Mouse (Mus musculus) G1E (cell line): ENCODE measurements around the gene Ifitm10. TPM values are rescaled to one million over a fixed set of nuclear protein-coding genes. Genes with fewer than 3 reads are reported as not detected.
"Not testable (repeated sequence)": the region's sequence is repeated elsewhere in the genome, so short reads cannot be mapped to it uniquely, and the experiment has no call there.

Source experiments
- ATAC-seq: 2 replicates; pipeline ENCODE4 v1.8.0; 2016; ENCODE audit warnings: mild to moderate bottlenecking; ENCODE audit not compliant: insufficient number of reproducible peaks, poor library complexity, low FRiP score, severe bottlenecking; ENCODE audit errors: extremely low read depth
- DNase-seq: peaks from one replicate; pipeline ENCODE4 v3.0.0; 2012; ENCODE audit warnings: low spot score
- H3K27me3 ChIP-seq: 2 replicates; pipeline ENCODE4 v1.6.1; 2012; ENCODE audit warnings: mild to moderate bottlenecking, low read length, inconsistent platforms; ENCODE audit not compliant: insufficient read depth
- H3K36me3 ChIP-seq: replicated peaks from 2 replicates; pipeline ENCODE3; 2012; ENCODE audit warnings: mild to moderate bottlenecking, inconsistent platforms
- H3K4me1 ChIP-seq: 2 replicates; pipeline ENCODE4 v1.6.1; 2012; ENCODE audit warnings: low read depth, low read length, inconsistent platforms, mixed read lengths; ENCODE audit not compliant: insufficient read depth
- H3K4me3 ChIP-seq: 2 replicates; pipeline ENCODE4 v1.5.1; 2012; ENCODE audit warnings: low read depth, mild to moderate bottlenecking, inconsistent platforms, low read length, moderate library complexity, mixed read lengths
- H3K9me3 ChIP-seq: replicated peaks from 2 replicates; pipeline ENCODE4 v1.6.1; 2012; ENCODE audit warnings: inconsistent platforms
- CTCF ChIP-seq: IDR thresholded peaks from 2 replicates; pipeline ENCODE4 v1.5.1; 2012; ENCODE audit warnings: low read depth, low read length, inconsistent platforms, mixed read lengths
- GATA1 ChIP-seq: IDR thresholded peaks from 2 replicates; pipeline ENCODE4 v1.6.1; 2012; ENCODE audit warnings: borderline replicate concordance, low read length, inconsistent platforms, mixed read lengths
- GATA2 ChIP-seq: IDR thresholded peaks from 2 replicates; pipeline ENCODE4 v1.6.1; 2012; ENCODE audit warnings: low read depth, low read length, inconsistent platforms, borderline replicate concordance
- POLR2AphosphoS5 ChIP-seq: IDR thresholded peaks from 2 replicates; pipeline ENCODE4 v1.6.1; 2012; ENCODE audit warnings: low read depth, low read length, inconsistent platforms; ENCODE audit not compliant: insufficient replicate concordance
- TAL1 ChIP-seq: conservative IDR thresholded peaks from 2 replicates; pipeline ENCODE4 v1.6.1; 2012; ENCODE audit warnings: low read depth, low read length, inconsistent platforms, mixed read lengths
- polyA plus RNA-seq: library from polyadenylated mRNA; stranded (reverse); fragments of >175 nt; gene quantifications from 2 replicates; pipeline ENCODE4 v1.2.3, GENCODE M21; 2012
- total RNA-seq, 2 experiments: library from RNA; stranded (forward) in 1 of 2; stranded (reverse) in 1 of 2; fragments of 200-1000 nt in 1 of 2; fragments of >200 nt in 1 of 2; fragmentation: Nextera tagmentation in 1 of 2; gene quantifications; 2 replicates each; pipeline ENCODE4 v1.2.3; 2014 to 2017

Ifitm10 gene
- total and polyA plus RNA-seq, 3 experiments = 0.33 to 0.93 TPM; not detected in 1

DNA sequence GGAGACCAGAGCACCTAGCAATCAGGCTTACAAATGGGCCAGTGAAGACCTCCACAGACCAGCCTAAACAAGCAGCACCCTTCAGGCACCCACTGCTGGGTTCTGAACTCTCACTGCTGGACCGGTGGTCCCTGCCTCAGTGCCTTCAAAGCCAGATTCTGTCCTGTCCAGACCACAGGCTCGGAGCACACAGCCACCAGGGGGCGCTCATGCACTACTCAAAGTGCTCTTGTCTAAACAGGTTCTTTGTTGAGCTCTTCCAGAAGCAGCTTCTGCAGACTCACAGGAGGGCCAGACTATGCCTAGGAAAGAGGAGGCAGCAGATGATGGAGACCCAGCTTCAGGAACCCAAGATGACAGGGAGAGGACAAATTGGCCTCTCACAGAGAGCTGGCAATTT is 39.3 kb downstream of the Ifitm10 start:
- TF ChIP-seq GATA2 = no peak
- no peak for TF ChIP-seq TAL1
- no peak for TF ChIP-seq GATA1
- peak; percentile 69 for TF ChIP-seq CTCF
- Histone ChIP-seq H3K36me3 (no peaks in the 10 kb centered on the region), H3K27me3 (peaks cover 33% of the 10 kb centered on the region), H3K9me3 (no peaks in the 10 kb centered on the region), H3K4me3 (no peak overlapping the region), H3K4me1 (peaks cover 28% of the 10 kb centered on the region)
- DNase-seq = peak; percentile 60
- peak; percentile 28; the same call in 1 of the 2 replicates for ATAC-seq

DNA sequence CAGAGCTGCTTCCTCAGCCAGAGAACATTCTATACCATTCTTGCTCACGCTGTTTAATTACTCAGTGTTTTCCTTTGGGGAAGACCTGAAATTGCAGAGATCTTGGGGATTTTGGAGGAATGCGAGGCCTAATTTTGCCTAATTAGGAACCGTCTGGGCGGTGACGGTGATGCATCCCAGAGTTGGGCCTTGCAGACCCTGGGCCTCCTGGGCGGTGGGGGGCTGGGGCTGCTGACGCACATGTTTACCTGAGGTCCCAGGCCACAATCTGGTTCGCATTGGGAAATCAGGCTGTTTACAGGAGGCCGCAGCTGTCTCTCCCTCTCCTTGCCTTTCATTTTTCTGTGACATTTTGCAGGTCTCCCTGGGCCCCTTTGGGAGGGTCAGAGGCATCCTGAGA is 40.8 kb downstream of the Ifitm10 start:
- H3K27me3 ChIP-seq = peaks cover 46% of the 10 kb centered on the region
- H3K4me1 ChIP-seq = peaks cover 31% of the 10 kb centered on the region
- not testable (repeated sequence) for DNase-seq, ATAC-seq, H3K9me3 ChIP-seq, H3K36me3 ChIP-seq, H3K4me3 ChIP-seq

DNA sequence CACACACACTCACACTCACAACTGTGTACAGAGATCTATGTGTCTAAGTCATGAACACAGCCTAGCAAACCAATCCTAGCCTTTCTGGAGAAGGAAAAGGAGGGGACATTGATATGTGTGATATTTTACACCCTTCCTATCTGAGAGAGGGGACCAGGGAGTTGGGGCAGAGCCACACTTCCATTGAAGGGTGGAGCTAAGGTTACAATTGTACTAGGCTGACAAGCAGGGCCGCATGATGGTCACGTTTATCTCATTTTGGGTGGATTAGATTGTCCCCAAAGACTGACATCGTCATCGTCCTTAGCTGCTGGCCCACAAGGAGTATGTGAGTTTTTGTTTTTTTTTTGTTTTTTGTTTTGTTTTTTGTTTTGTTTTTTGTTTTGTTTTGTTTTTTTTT is 42.3 kb downstream of the Ifitm10 start:
- ATAC-seq (no peak), DNase-seq (no peak)
- H3K27me3 ChIP-seq = peaks cover 55% of the 10 kb centered on the region
- H3K9me3 ChIP-seq = no peaks in the 10 kb centered on the region
- TF ChIP-seq GATA1 = no peak
- TF ChIP-seq TAL1 = no peak
- H3K4me3 ChIP-seq = no peak overlapping the region
- H3K36me3 ChIP-seq = no peaks in the 10 kb centered on the region
- peaks cover 31% of the 10 kb centered on the region for H3K4me1 ChIP-seq

DNA sequence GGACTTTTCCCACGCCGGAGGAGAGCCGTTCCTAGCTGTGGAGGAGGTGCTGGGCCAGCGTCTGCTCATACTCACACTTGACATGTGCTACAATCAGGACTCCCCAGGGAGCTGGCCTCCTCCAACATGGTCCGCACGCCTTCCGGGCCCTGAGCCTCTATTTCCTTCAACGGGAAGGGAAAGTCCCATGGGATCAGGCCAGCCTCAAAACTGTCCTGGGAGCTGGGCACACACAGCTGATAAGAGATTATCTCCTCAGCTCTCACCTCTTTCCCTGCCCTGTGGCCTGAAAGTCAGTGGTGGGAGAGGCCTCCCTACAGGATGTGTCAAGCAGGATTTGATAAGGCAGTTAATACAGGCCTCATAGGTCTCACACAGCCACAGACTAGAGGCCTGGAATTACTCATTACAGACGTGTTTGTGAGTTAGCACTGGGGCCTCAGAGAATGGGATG is 43.3 kb downstream of the Ifitm10 start:
- ATAC-seq (no peak), DNase-seq (no peak)
- Histone ChIP-seq H3K4me3 (no peak overlapping the region), H3K9me3 (no peaks in the 10 kb centered on the region), H3K4me1 (peaks cover 28% of the 10 kb centered on the region), H3K36me3 (no peaks in the 10 kb centered on the region), H3K27me3 (peaks cover 58% of the 10 kb centered on the region)
- no peak for TF ChIP-seq GATA2
- TF ChIP-seq TAL1 = no peak
- no peak for TF ChIP-seq CTCF
- TF ChIP-seq POLR2AphosphoS5 = no peak
- no peak for TF ChIP-seq GATA1

GRCm38 (mm10) chr7:142328507-142328906 is 45.0 kb downstream of the Ifitm10 start:
- no peaks in the 10 kb centered on the region for H3K36me3 ChIP-seq
- H3K4me1 ChIP-seq = peaks cover 18% of the 10 kb centered on the region
- DNase-seq (no peak), ATAC-seq (no peak)
- H3K4me3 ChIP-seq = no peak overlapping the region
- H3K9me3 ChIP-seq = no peaks in the 10 kb centered on the region
- H3K27me3 ChIP-seq = peaks cover 62% of the 10 kb centered on the region
- TF ChIP-seq GATA2 = no peak
- TF ChIP-seq POLR2AphosphoS5 = no peak
- no peak for TF ChIP-seq GATA1
- TF ChIP-seq CTCF = no peak
- TF ChIP-seq TAL1 = no peak

DNA sequence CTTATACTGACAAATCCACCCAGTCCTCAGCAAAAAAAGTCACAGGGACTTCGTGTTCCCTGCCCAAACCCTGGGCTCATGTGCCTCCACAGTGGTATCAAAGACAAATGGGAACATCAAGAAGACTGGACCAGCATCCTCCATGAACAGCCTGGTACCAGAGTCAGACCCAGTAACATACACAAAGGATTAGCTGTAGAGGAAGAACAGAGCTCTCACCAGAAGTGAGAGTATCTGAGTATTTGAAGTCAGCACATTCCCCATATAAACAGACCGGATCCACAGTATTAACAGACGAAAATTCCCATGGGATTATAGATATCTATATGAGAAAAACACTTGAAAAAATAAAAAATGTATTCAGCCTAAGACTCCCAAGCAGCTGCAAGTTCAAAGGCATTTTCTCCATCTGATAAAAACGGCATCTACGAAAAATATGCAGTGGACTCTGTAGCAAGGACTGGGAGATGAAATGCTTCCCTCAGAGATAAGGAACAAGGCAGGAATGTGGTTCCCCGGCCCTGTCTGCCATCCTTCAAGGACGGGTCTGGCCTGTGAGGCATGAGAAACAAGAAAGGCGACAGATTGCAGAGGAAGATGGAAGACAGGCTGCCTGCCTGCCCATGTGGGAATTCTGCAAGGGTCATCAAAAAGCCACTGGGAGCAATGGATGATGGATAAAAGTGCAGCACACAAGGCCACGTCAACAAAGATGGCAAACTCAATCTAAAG is 46.7 kb downstream of the Ifitm10 start:
- ATAC-seq (no peak), DNase-seq (no peak)
- Histone ChIP-seq H3K9me3 (no peaks in the 10 kb centered on the region), H3K27me3 (peaks cover 56% of the 10 kb centered on the region), H3K36me3 (no peaks in the 10 kb centered on the region), H3K4me1 (peaks cover 15% of the 10 kb centered on the region), H3K4me3 (no peak overlapping the region)
- TF ChIP-seq CTCF (no peak), GATA1 (no peak), TAL1 (no peak), POLR2AphosphoS5 (no peak), GATA2 (no peak)
